In genomic region chr3:144141786-144142185, GRCm38 (mm10) we compare ENCODE assay signal across 17 mouse cellular contexts.
DNase-seq lines count a peak whose midpoint lies in the region; ATAC-seq lines count a peak whose summit lies in the region.
"Had no signal": no experiment of that assay in that cellular context is flagged by ENCODE, and none has a peak within 500 bp of the region (broad histone marks: within the 10 kb centered on the region; RNA-seq: fewer than 3 reads in every experiment).

No protein-coding gene starts in this region.

- no peak for ATAC-seq in erythroid progenitor cell, adult 5-6 weeks (replicated peaks; ENCODE audit: low FRiP score, poor library complexity, severe bottlenecking)
- ATAC-seq: hindbrain, postnatal 0 days; liver, embryonic 12.5 days had no signal

- DNase-seq in frontal cortex, adult 2 months (ENCODE audit: extremely low spot score in 1 of 2, low spot score in 1 of 2): peak; percentile 16 to 58
- DNase-seq in frontal cortex, postnatal 25 days (ENCODE audit: low spot score in 2 of 2): no peak
- peak; percentile 27 to 29 for DNase-seq in right cerebral cortex, adult 2 months (ENCODE audit: low spot score in 2 of 2)
- DNase-seq in right cerebral cortex, postnatal 4 days: no peak
- peak; percentile 16 to 26 for DNase-seq in layer of hippocampus, postnatal 25 days (ENCODE audit: extremely low spot score in 1 of 2, low spot score in 1 of 2)
- DNase-seq in thymus, postnatal 10 days (ENCODE audit: low spot score in 2 of 2): no peak
- DNase-seq in adrenal gland, postnatal 14 days: no peak
- DNase-seq: cerebellum, adult 8-10 months; gastrocnemius, postnatal 10 days; heart, postnatal 14 days; kidney, adult 18-20 months; kidney, postnatal 25 days; midbrain, embryonic 14.5 days; thymus, adult 18-20 months had no signal

Comparison
In these comparisons a context has a peak if more than half of its experiments do, and no peak if none do; other contexts are left out.
1. DNase-seq: peak in frontal cortex, adult 2 months (2 of 2), right cerebral cortex, adult 2 months (2 of 2) and layer of hippocampus, postnatal 25 days (2 of 2); none in frontal cortex, postnatal 25 days (0 of 2), right cerebral cortex, postnatal 4 days (single experiment), thymus, postnatal 10 days (0 of 2) and adrenal gland, postnatal 14 days (single experiment).